18 mouse cellular contexts compared by ENCODE assay signal in the genomic region with DNA sequence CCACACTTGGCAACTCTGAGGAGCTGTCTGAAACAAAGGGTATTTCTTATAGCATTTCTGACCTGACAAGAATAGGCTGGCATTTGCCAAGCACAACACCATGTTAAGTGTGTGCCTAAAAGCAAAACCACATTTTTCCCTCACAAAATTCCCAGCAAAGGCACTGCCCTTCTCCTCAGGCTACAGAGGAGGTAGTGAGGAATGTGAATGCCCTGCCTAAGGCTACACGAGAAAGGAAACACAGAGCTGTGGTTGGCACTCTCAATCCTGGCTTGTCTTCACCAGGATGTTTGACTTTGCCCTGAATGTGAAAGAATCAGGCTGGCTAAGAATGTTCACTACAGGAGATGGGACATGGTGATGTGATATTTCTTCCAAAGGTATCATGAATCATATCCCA.
DNase-seq lines count a peak whose midpoint lies in the region; ATAC-seq lines count a peak whose summit lies in the region.
"Had no signal": no experiment of that assay in that cellular context is flagged by ENCODE, and none has a peak within 500 bp of the region (broad histone marks: within the 10 kb centered on the region; RNA-seq: fewer than 3 reads in every experiment).

No protein-coding gene starts in this region.

- peak; percentile 34 for DNase-seq in fat pad, adult 2 months (ENCODE audit: extremely low read depth, low read depth, low spot score)
- no peak for DNase-seq in gastrocnemius, postnatal 10 days
- no peak for DNase-seq in kidney, adult 18-20 months
- DNase-seq: adrenal gland, postnatal 14 days; cerebellum, postnatal 10 days; forebrain, postnatal 0 days; gastrocnemius, adult 2 months; gastrocnemius, postnatal 36 days had no signal

- H3K4me3 ChIP-seq in hindbrain, embryonic 15.5 days = no peak overlapping the region
- H3K4me3 ChIP-seq in hindbrain, embryonic 12.5 days = no peak overlapping the region
- no peak overlapping the region for H3K4me3 ChIP-seq in neural tube, embryonic 13.5 days
- H3K4me3 ChIP-seq in neural tube, embryonic 15.5 days (replicated peaks) = no peak overlapping the region
- H3K4me3 ChIP-seq: embryonic facial prominence, embryonic 10.5 days; forebrain, embryonic 13.5 days; gastrocnemius, adult 2 months; heart, embryonic 12.5 days; hindbrain, embryonic 10.5 days; intestine, embryonic 15.5 days had no signal

- WGBS in hindbrain, embryonic 15.5 days = 82% methylated on average over 1 of the region's 1 CpGs
- WGBS in hindbrain, embryonic 12.5 days = 92% methylated on average over 1 of the region's 1 CpGs
- 78% methylated on average over 1 of the region's 1 CpGs for whole genome bisulfite sequencing in neural tube, embryonic 13.5 days
- 81% methylated on average over 1 of the region's 1 CpGs for WGBS in neural tube, embryonic 15.5 days

- H3K9ac ChIP-seq in hindbrain, embryonic 15.5 days = no peak overlapping the region
- no peak overlapping the region for H3K9ac ChIP-seq in hindbrain, embryonic 12.5 days
- no peak overlapping the region for H3K9ac ChIP-seq in neural tube, embryonic 13.5 days
- no peak overlapping the region for H3K9ac ChIP-seq in neural tube, embryonic 15.5 days (replicated peaks)
- H3K9ac ChIP-seq: forebrain, embryonic 13.5 days; forebrain, postnatal 0 days; heart, embryonic 12.5 days; intestine, embryonic 15.5 days had no signal

- peaks cover 26% of the 10 kb centered on the region for H3K4me1 ChIP-seq in hindbrain, embryonic 15.5 days (replicated peaks)
- peaks cover 20% of the 10 kb centered on the region for H3K4me1 ChIP-seq in hindbrain, embryonic 12.5 days
- peaks cover 30% of the 10 kb centered on the region for H3K4me1 ChIP-seq in neural tube, embryonic 13.5 days (replicated peaks)
- peaks cover 16% of the 10 kb centered on the region for H3K4me1 ChIP-seq in neural tube, embryonic 15.5 days

- ATAC-seq in hindbrain, embryonic 15.5 days (ENCODE audit: low FRiP score, low read depth) = no peak
- no peak for ATAC-seq in hindbrain, embryonic 12.5 days (ENCODE audit: low FRiP score)
- no peak for ATAC-seq in neural tube, embryonic 13.5 days (ENCODE audit: low read depth)
- ATAC-seq in neural tube, embryonic 15.5 days (ENCODE audit: low FRiP score) = no peak
- ATAC-seq: activated CD4-positive, CD25-positive, alpha-beta regulatory T cell, adult 4 months; forebrain, embryonic 13.5 days; forebrain, postnatal 0 days; intestine, embryonic 15.5 days had no signal

- no peaks in the 10 kb centered on the region for H3K27me3 ChIP-seq in hindbrain, embryonic 15.5 days
- H3K27me3 ChIP-seq in hindbrain, embryonic 12.5 days = no peaks in the 10 kb centered on the region
- H3K27me3 ChIP-seq in neural tube, embryonic 13.5 days = peaks cover 10% of the 10 kb centered on the region; the same call in 1 of the 2 replicates
- H3K27me3 ChIP-seq in neural tube, embryonic 15.5 days (replicated peaks) = 0 out of 2 replicates have a peak, but pooled peaks cover 4% of the 10 kb centered on the region
- H3K27me3 ChIP-seq: forebrain, embryonic 13.5 days; heart, embryonic 12.5 days; intestine, embryonic 15.5 days had no signal

- H3K36me3 ChIP-seq in hindbrain, embryonic 15.5 days = no peaks in the 10 kb centered on the region
- H3K36me3 ChIP-seq in hindbrain, embryonic 12.5 days = no peaks in the 10 kb centered on the region
- no peaks in the 10 kb centered on the region for H3K36me3 ChIP-seq in neural tube, embryonic 13.5 days
- no peaks in the 10 kb centered on the region for H3K36me3 ChIP-seq in neural tube, embryonic 15.5 days
- H3K36me3 ChIP-seq: heart, embryonic 12.5 days; intestine, embryonic 15.5 days had no signal

- H3K4me2 ChIP-seq in hindbrain, embryonic 15.5 days = no peak overlapping the region
- no peak overlapping the region for H3K4me2 ChIP-seq in hindbrain, embryonic 12.5 days (replicated peaks)
- H3K4me2 ChIP-seq in neural tube, embryonic 13.5 days = no peak overlapping the region
- H3K4me2 ChIP-seq in neural tube, embryonic 15.5 days = no peak overlapping the region
- H3K4me2 ChIP-seq: forebrain, embryonic 13.5 days; heart, embryonic 12.5 days; intestine, embryonic 15.5 days had no signal

- H3K9me3 ChIP-seq in hindbrain, embryonic 15.5 days = no peaks in the 10 kb centered on the region
- H3K9me3 ChIP-seq in hindbrain, embryonic 12.5 days (replicated peaks) = no peaks in the 10 kb centered on the region
- H3K9me3 ChIP-seq in neural tube, embryonic 13.5 days = no peaks in the 10 kb centered on the region
- no peaks in the 10 kb centered on the region for H3K9me3 ChIP-seq in neural tube, embryonic 15.5 days (replicated peaks)
- H3K9me3 ChIP-seq: embryonic facial prominence, embryonic 10.5 days; forebrain, embryonic 13.5 days; heart, embryonic 12.5 days; hindbrain, embryonic 10.5 days; intestine, embryonic 15.5 days had no signal

- peak overlapping the region; percentile 36; the same call in 1 of the 2 replicates for H3K27ac ChIP-seq in hindbrain, embryonic 15.5 days (replicated peaks)
- no peak overlapping the region for H3K27ac ChIP-seq in hindbrain, embryonic 12.5 days
- H3K27ac ChIP-seq in neural tube, embryonic 13.5 days (replicated peaks) = 0 out of 2 replicates have a peak overlapping the region, but pooled peaks have one; percentile 25
- H3K27ac ChIP-seq in neural tube, embryonic 15.5 days (replicated peaks) = no peak overlapping the region
- H3K27ac ChIP-seq: embryonic facial prominence, embryonic 10.5 days; forebrain, embryonic 13.5 days; gastrocnemius, adult 2 months; hindbrain, embryonic 10.5 days; intestine, embryonic 15.5 days had no signal

Comparison
In these comparisons a context has a peak if more than half of its experiments do, and no peak if none do; other contexts are left out.
1. H3K27ac ChIP-seq: peak in hindbrain, embryonic 15.5 days (single experiment) and neural tube, embryonic 13.5 days (single experiment); none in hindbrain, embryonic 12.5 days (single experiment) and neural tube, embryonic 15.5 days (single experiment).